Mouse (Mus musculus) right cerebral cortex, adult 18-20 months (tissue): ENCODE data around the gene Acp7.

Experiments
- DNase-seq: peaks from one replicate; pipeline ENCODE4 v3.0.0; 2022; ENCODE audit warnings: mixed read lengths

Gene Acp7

DNA sequence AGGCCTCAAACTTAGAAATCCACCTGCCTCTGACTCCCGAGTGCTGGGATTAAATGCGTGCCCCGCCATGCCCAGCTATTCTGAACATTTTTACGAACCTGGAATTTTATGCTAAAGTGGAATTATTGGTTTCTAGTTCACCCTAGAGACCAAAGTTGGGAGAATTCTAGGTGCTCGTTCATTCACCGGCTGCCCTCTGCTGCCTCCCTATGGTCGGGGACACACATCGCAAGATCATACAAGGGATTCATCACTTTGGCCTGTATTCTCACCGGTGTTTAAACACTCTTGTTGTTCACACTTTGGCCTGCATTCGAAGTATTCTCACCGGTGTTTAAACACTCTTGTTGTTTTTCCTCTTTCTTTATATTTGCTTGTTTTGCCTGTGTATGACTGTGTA, 30.1 kb downstream of the Acp7 start:
- DNase-seq = peak; percentile 66

GRCm38 (mm10) chr7:28598951-28599350, 32.2 kb downstream of the Acp7 start:
- no peak for DNase-seq

- peak; percentile 99 for DNase-seq
Observed at GRCm38 (mm10) chr7:28597642-28598446, 33.3 kb downstream of the Acp7 start, which contains the start of the genes Samd4b and Pak4. Gene Samd4b, minus strand, starts transcription at chr7:28598144. Gene Pak4, minus strand, starts transcription at chr7:28598185.

- no peak for DNase-seq
Observed at GRCm38 (mm10) chr7:28597277-28597570, 33.9 kb downstream of the Acp7 start.

DNA sequence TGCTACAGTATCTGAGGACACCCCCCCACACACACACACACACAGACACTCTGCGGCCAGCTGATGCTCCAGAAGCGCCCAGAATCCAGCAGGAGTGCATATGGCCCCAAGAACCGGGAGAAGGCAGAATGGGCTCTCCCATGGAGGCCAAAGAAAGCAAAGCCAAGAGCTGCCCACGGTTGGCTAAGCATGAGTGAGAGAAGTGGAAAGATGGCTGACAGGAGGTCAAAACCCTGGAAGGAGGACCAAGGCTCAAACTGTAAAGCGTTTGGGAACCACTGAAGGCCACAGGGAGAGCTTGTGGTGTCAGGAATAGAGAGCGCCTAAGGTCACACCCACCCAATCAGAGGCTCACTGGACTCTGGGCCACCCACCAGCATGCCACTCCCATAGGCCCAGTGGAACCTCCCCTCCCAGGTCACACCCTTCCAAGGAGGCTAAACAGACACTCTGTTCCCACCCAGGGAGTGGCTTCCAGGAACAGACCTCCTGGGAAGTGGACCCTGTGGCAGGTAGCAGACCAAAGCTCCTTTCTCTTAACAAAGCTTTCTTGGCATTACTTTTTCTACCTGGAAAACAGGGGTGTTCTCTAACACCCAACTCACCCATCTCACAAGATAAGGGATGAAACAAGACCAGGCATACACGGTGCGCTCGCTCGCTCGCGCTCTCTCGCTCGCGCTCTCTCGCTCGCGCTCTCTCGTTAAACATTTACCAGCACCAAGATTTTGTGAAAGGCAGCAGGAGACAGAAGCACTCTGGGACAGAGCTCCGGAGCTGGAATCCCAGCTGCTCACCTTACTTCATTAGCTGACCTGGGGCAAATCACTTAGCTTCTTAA, 34.5 kb downstream of the Acp7 start:
- no peak for DNase-seq

GRCm38 (mm10) chr7:28595751-28596435, 35.2 kb downstream of the Acp7 start:
- no peak for DNase-seq

DNA sequence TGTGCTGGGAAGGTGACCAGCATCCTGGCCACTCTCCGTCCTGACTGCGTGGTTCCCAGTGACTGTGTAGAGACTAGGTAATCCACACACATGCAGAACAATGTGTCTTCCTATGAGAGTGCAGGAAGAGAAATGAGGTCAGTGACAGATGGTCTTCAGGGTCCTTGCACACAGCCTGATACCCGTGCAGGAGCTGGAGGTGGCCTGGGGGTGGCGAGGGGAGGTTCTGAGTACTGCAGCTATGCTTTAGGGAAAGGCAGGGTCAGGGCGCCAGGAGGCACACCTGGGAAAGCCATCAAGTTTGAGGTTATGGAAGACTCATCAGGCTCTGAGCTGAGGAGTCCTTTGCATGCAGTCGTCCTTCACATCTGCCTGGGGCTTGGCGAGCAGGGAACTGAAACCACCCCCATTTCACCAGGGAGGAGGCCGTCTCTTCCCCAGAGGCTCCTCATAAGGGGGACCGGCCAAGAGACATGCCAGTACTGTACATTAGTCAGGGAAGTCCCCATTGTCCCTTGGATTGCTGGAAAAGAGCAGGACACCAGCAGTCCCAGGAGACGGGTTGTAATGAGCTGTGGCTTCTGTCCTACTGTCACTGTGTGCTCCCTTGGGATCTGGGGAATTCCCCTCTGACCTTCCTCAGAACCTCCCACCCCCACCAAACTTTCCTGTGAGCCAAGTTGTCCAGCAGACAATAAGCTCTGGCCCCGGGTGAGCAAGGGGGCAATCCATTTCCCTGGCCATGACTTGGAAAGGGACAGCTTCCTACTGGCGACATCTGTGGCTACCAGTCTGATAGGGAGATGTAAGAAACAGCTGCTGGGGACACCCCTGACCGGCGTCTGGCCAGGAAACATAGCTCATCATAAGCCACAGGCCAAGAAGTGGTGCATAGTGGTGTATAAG, 37.7 kb downstream of the Acp7 start:
- no peak for DNase-seq

DNA sequence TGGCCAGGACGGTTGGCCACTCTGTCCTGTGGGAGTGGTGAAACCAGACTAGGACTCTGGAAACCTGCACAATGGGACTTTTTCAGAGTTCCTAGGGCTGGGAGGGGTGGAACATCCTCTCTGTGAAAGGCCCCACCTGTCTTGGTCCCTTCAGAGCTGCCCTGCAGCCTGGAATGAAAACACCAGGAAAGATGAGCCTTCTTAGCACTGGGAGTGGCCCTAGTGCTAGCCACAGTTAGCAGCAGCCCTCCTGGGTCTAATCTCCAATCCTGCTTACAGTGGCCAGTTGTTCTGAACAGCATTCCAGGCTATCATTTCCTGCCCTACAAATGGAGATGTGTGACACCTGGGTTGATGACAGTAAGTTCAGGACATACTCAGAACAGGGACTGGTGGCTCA, 39.3 kb downstream of the Acp7 start:
- no peak for DNase-seq

DNA sequence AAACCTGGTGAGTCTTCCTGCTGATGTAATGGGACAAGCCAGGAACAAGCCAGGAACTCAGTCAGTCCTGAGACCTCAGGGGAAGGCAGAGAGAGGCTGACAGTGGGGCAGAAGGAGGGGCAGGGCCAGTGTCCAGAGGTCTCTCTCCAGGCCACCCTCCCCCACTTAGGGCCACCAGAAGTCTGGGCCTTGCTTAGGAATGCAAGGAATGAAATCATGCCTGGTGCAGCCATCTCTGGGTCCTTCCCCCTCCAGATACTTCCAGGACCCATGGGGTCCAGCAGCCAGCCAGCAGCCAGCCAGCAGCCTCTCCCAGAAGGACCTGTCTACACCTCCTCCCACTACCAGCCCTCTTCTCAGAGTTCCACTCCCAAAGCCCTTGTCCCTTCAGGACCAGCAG, 43.5 kb downstream of the Acp7 start:
- no peak for DNase-seq

- DNase-seq = no peak
Observed at GRCm38 (mm10) chr7:28586663-28587411, 44.3 kb downstream of the Acp7 start.

DNA sequence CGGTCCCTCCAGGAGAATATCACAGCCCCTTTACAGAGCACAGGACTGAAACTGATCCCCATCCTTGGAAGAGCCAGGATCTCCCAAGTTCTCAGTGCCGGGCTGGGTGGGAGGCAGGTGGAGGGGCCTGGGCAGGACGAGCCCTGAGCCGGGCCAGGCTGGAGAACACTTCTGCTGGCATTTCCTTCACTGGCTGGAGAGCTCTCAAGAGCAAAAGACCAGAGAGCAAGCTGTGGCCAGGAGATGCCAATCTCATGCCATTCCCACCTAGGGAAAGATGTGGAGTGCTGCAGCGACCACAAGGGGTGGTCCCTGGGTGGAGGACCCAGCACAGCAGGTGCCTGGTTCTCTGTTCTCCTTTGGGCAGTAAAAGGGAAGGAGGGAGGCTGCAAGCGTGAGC, 46.1 kb downstream of the Acp7 start:
- no peak for DNase-seq

- DNase-seq = no peak
Observed at GRCm38 (mm10) chr7:28584468-28584867, 46.7 kb downstream of the Acp7 start.

- peak; percentile 41 for DNase-seq
Observed at GRCm38 (mm10) chr7:28583570-28584344, 47.4 kb downstream of the Acp7 start.

DNA sequence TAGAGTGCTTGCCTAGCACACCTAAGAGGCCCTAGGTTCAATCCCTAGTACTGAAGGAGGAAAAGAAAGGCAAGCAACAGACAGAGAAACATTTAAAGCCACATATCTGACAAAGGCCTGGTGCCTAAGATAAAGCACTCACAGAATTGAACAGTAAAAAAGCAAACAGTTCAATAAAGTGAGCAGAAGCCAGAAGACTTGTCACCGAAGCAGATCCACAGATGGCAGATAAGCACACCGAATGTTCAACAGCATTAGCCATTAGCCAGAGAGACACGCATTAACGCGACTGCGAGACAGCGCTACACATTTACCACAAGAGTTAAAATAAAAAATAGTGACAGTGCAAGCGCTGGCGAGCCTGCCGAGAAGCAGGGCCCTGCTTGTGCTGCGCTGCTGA, 48.3 kb downstream of the Acp7 start:
- no peak for DNase-seq

DNA sequence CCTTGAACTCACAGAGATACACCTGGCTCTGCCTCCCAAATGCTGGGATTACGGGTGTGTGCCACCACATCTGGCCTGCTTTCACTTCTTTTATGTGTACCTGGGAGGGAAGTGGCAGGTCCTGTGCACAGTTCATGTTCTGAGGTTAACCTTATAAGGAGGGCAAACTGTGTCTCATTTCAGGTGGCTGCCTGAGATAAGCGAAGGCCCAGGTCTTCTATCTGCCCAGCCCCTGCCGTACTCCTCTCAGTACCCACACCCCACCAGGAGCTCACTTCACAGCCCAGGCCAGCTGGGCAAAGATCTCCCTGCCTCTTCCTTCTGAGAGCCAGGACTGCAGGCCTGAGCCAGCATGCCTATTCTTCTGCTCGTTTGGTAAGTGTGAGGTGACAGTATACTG, 49.4 kb downstream of the Acp7 start:
- no peak for DNase-seq

GRCm38 (mm10) chr7:28579826-28580225, 51.3 kb downstream of the Acp7 start:
- no peak for DNase-seq

GRCm38 (mm10) chr7:28578543-28579053, 52.5 kb downstream of the Acp7 start:
- no peak for DNase-seq

DNA sequence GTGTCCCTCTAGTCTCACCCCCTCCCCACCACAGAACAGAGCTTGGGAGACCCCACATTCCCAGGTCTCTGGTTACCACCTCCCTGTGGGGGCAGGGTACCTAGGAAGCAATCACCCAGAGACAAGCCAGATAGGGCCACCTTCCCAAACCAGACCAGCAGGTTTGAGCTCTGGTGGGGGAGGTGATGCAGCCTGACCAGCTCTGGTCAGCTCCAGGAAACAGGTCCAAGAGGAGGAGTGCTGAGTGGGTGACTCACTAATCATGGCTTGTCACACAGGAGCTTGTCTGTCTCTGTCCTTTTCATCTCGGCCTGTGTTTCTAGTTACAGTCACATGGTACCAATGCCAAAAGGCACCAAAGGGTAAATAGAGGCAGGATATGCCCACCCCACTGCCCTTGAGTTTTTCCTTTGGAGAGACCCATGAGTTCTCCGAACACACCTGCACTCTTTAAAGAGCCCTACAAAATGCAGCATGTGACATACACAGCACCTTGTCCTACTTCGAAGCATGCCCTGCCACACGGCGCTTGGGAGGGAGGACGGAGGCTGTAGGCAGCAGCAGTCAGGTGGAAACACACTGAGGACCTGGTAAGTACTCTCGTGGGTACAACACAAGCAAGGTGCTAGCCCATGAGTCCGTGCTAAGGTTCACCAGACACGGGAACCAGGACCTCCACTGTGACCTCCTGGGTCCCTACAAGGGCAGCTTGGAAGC, 53.1 kb downstream of the Acp7 start:
- no peak for DNase-seq

GRCm38 (mm10) chr7:28576271-28576914, 54.7 kb downstream of the Acp7 start:
- peak; percentile 46 for DNase-seq
